Mouse (Mus musculus): ENCODE results near the gene 2310007B03Rik. TPM values are rescaled to one million over a fixed set of nuclear protein-coding genes. Genes with fewer than 3 reads are reported as not detected.

The 2310007B03Rik gene
- polyA plus RNA-seq, 1 experiment from 2014 or later, result not detected

GRCm38 (mm10) chr1:93159566-93160500 lies 915 bp downstream of the 2310007B03Rik start:
- H3K27ac ChIP-seq (ENCODE audit: poor library complexity, severe bottlenecking), result no peak overlapping the region
- H3K4me2 ChIP-seq, result no peak overlapping the region
- H3K36me3 ChIP-seq, result no peaks in the 10 kb centered on the region
- WGBS, result 78% methylated on average over 21 of the region's 21 CpGs
- peaks cover 11% of the 10 kb centered on the region for H3K4me1 ChIP-seq (replicated peaks)
- H3K27me3 ChIP-seq (replicated peaks), result peaks cover 75% of the 10 kb centered on the region
- H3K9me3 ChIP-seq (replicated peaks), result no peaks in the 10 kb centered on the region
- H3K9ac ChIP-seq, result no peak overlapping the region
- ATAC-seq (ENCODE audit: insufficient number of reproducible peaks, low FRiP score), result no peak; the same call in 1 of the 2 replicates
- no peak overlapping the region for H3K4me3 ChIP-seq

GRCm38 (mm10) chr1:93158916-93159315 lies 1.8 kb downstream of the 2310007B03Rik start:
- H3K4me1 ChIP-seq (replicated peaks), result peaks cover 11% of the 10 kb centered on the region
- H3K4me2 ChIP-seq, result no peak overlapping the region
- no peak overlapping the region for H3K27ac ChIP-seq (ENCODE audit: poor library complexity, severe bottlenecking)
- WGBS, result 81% methylated on average over 8 of the region's 8 CpGs
- no peak overlapping the region for H3K9ac ChIP-seq
- no peak for ATAC-seq (ENCODE audit: insufficient number of reproducible peaks, low FRiP score)
- H3K4me3 ChIP-seq, result no peak overlapping the region
- H3K36me3 ChIP-seq, result no peaks in the 10 kb centered on the region
- H3K9me3 ChIP-seq (replicated peaks), result no peaks in the 10 kb centered on the region
- peaks cover 83% of the 10 kb centered on the region for H3K27me3 ChIP-seq (replicated peaks)

GRCm38 (mm10) chr1:93157566-93157965 lies 3.2 kb downstream of the 2310007B03Rik start:
- peaks cover 11% of the 10 kb centered on the region for H3K4me1 ChIP-seq (replicated peaks)
- no peak overlapping the region for H3K4me2 ChIP-seq
- H3K27ac ChIP-seq (ENCODE audit: poor library complexity, severe bottlenecking), result no peak overlapping the region
- no peaks in the 10 kb centered on the region for H3K36me3 ChIP-seq
- WGBS, result 62% methylated on average over 4 of the region's 4 CpGs
- ATAC-seq (ENCODE audit: insufficient number of reproducible peaks, low FRiP score), result no peak
- peaks cover 86% of the 10 kb centered on the region for H3K27me3 ChIP-seq (replicated peaks)
- no peak overlapping the region for H3K9ac ChIP-seq
- no peaks in the 10 kb centered on the region for H3K9me3 ChIP-seq (replicated peaks)
- H3K4me3 ChIP-seq, result no peak overlapping the region

- Histone ChIP-seq H3K9me3 (replicated peaks) (no peaks in the 10 kb centered on the region), H3K4me2 (no peak overlapping the region), H3K9ac (no peak overlapping the region), H3K36me3 (no peaks in the 10 kb centered on the region), H3K27ac (ENCODE audit: poor library complexity, severe bottlenecking) (no peak overlapping the region; the same call in 1 of the 2 replicates), H3K27me3 (replicated peaks) (peaks cover 57% of the 10 kb centered on the region), H3K4me1 (replicated peaks) (peaks cover 4% of the 10 kb centered on the region; the same call in 1 of the 2 replicates), H3K4me3 (no peak overlapping the region)
- ATAC-seq (ENCODE audit: insufficient number of reproducible peaks, low FRiP score), result no peak
- WGBS, result 45% methylated on average over 2 of the region's 2 CpGs
Observed at GRCm38 (mm10) chr1:93150907-93151661, 9.7 kb downstream of the 2310007B03Rik start.

- no peak overlapping the region for H3K4me3 ChIP-seq
- no peak overlapping the region for H3K9ac ChIP-seq
- peaks cover 53% of the 10 kb centered on the region for H3K27me3 ChIP-seq (replicated peaks)
- peaks cover 13% of the 10 kb centered on the region for H3K4me1 ChIP-seq (replicated peaks)
- H3K4me2 ChIP-seq, result no peak overlapping the region
- no peak overlapping the region for H3K27ac ChIP-seq (ENCODE audit: poor library complexity, severe bottlenecking)
- WGBS, result 67% methylated on average over 9 of the region's 9 CpGs
- no peaks in the 10 kb centered on the region for H3K36me3 ChIP-seq
- no peak for ATAC-seq (ENCODE audit: insufficient number of reproducible peaks, low FRiP score)
- H3K9me3 ChIP-seq (replicated peaks), result no peaks in the 10 kb centered on the region
Observed at GRCm38 (mm10) chr1:93144176-93144575, 16.6 kb downstream of the 2310007B03Rik start.

GRCm38 (mm10) chr1:93142871-93143270 lies 17.9 kb downstream of the 2310007B03Rik start:
- Histone ChIP-seq H3K9me3 (replicated peaks) (no peaks in the 10 kb centered on the region), H3K4me3 (no peak overlapping the region), H3K4me2 (no peak overlapping the region), H3K4me1 (replicated peaks) (peaks cover 21% of the 10 kb centered on the region), H3K27me3 (replicated peaks) (peaks cover 51% of the 10 kb centered on the region), H3K27ac (ENCODE audit: poor library complexity, severe bottlenecking) (no peak overlapping the region), H3K36me3 (no peaks in the 10 kb centered on the region), H3K9ac (no peak overlapping the region)
- 86% methylated on average over 1 of the region's 1 CpGs for WGBS
- ATAC-seq (ENCODE audit: insufficient number of reproducible peaks, low FRiP score), result no peak

GRCm38 (mm10) chr1:93139713-93140112 lies 21.0 kb downstream of the 2310007B03Rik start:
- H3K4me3 ChIP-seq, result no peak overlapping the region
- no peak for ATAC-seq (ENCODE audit: insufficient number of reproducible peaks, low FRiP score)
- 60% methylated on average over 7 of the region's 7 CpGs for WGBS
- no peak overlapping the region for H3K27ac ChIP-seq (ENCODE audit: poor library complexity, severe bottlenecking)
- no peaks in the 10 kb centered on the region for H3K36me3 ChIP-seq
- H3K4me2 ChIP-seq, result no peak overlapping the region
- H3K4me1 ChIP-seq (replicated peaks), result peaks cover 28% of the 10 kb centered on the region
- no peaks in the 10 kb centered on the region for H3K9me3 ChIP-seq (replicated peaks)
- H3K27me3 ChIP-seq (replicated peaks), result peaks cover 58% of the 10 kb centered on the region
- no peak overlapping the region for H3K9ac ChIP-seq

GRCm38 (mm10) chr1:93138534-93138933 lies 22.2 kb downstream of the 2310007B03Rik start:
- H3K27ac ChIP-seq (ENCODE audit: poor library complexity, severe bottlenecking), result no peak overlapping the region
- no peak overlapping the region for H3K4me2 ChIP-seq
- no peak overlapping the region for H3K4me3 ChIP-seq
- no peaks in the 10 kb centered on the region for H3K9me3 ChIP-seq (replicated peaks)
- no peak overlapping the region for H3K9ac ChIP-seq
- no peaks in the 10 kb centered on the region for H3K36me3 ChIP-seq
- H3K27me3 ChIP-seq (replicated peaks), result peaks cover 55% of the 10 kb centered on the region
- ATAC-seq (ENCODE audit: insufficient number of reproducible peaks, low FRiP score), result no peak
- WGBS, result 66% methylated on average over 6 of the region's 6 CpGs
- H3K4me1 ChIP-seq (replicated peaks), result peaks cover 17% of the 10 kb centered on the region

- Histone ChIP-seq H3K27ac (ENCODE audit: poor library complexity, severe bottlenecking) (no peak within 1 kb of the TSS), H3K9me3 (replicated peaks) (no peaks in the 10 kb centered on the region), H3K4me3 (no peak within 1 kb of the TSS), H3K36me3 (no peaks in the 10 kb centered on the region), H3K9ac (no peak within 1 kb of the TSS), H3K4me1 (replicated peaks) (peaks cover 17% of the 10 kb centered on the region), H3K27me3 (replicated peaks) (peaks cover 51% of the 10 kb centered on the region; the same call in 1 of the 2 replicates), H3K4me2 (no peak within 1 kb of the TSS)
- 81% methylated on average over 12 of the region's 12 CpGs for WGBS
- ATAC-seq (ENCODE audit: insufficient number of reproducible peaks, low FRiP score), result no peak
Observed at GRCm38 (mm10) chr1:93135036-93135526, 25.7 kb downstream of the 2310007B03Rik start, which contains the start of gene Agxt. Gene Agxt (plus strand): TSS chr1:93135240.

GRCm38 (mm10) chr1:93132676-93133075 lies 28.1 kb downstream of the 2310007B03Rik start:
- no peak for ATAC-seq (ENCODE audit: insufficient number of reproducible peaks, low FRiP score)
- H3K9ac ChIP-seq, result no peak overlapping the region
- 47% methylated on average over 8 of the region's 8 CpGs for WGBS
- H3K4me3 ChIP-seq, result no peak overlapping the region
- H3K27me3 ChIP-seq (replicated peaks), result peaks cover 53% of the 10 kb centered on the region
- H3K27ac ChIP-seq (ENCODE audit: poor library complexity, severe bottlenecking), result no peak overlapping the region
- H3K4me1 ChIP-seq (replicated peaks), result peaks cover 9% of the 10 kb centered on the region
- H3K36me3 ChIP-seq, result no peaks in the 10 kb centered on the region
- H3K9me3 ChIP-seq (replicated peaks), result no peaks in the 10 kb centered on the region
- no peak overlapping the region for H3K4me2 ChIP-seq
